ENCODE assay signal across 32 mouse cellular contexts in genomic region chr1:41960982-41961381, GRCm38 (mm10).
DNase-seq lines count a peak whose midpoint lies in the region; ATAC-seq and TF ChIP-seq lines count a peak whose summit lies in the region.
"Had no signal": no experiment of that assay in that cellular context is flagged by ENCODE, and none has a peak within 500 bp of the region (broad histone marks: within the 10 kb centered on the region; RNA-seq: fewer than 3 reads in every experiment).

No protein-coding gene starts in this region.

- TF ChIP-seq CTCF in hindbrain, postnatal 0 days (IDR thresholded peaks at IDR 0.05; ENCODE audit: low read depth), result peak; percentile 31
- peak; percentile 35 for TF ChIP-seq CTCF in Patski (IDR thresholded peaks at IDR 0.05)

- no peak overlapping the region for H3K4me2 ChIP-seq in hindbrain, postnatal 0 days (ENCODE audit: low read depth, low read length)
- H3K4me2 ChIP-seq in hindbrain, embryonic 11.5 days (replicated peaks; ENCODE audit: low read depth, low read length), result no peak overlapping the region
- H3K4me2 ChIP-seq: forebrain, embryonic 12.5 days; heart, embryonic 12.5 days; hindbrain, embryonic 15.5 days; midbrain, embryonic 12.5 days had no signal

- in situ Hi-C loops in Patski (cut with MboI; ENCODE audit: low pct_unique_long_range_greater_than_20kb), result no loop called here

- no peak overlapping the region for H3K4me3 ChIP-seq in hindbrain, postnatal 0 days (ENCODE audit: low read length)
- no peak overlapping the region for H3K4me3 ChIP-seq in hindbrain, embryonic 11.5 days (ENCODE audit: low read depth, low read length)
- H3K4me3 ChIP-seq: embryonic facial prominence, embryonic 10.5 days; embryonic facial prominence, embryonic 15.5 days; forebrain, embryonic 12.5 days; gastrocnemius, adult 2 months; heart, embryonic 12.5 days; hindbrain, embryonic 15.5 days; megakaryocyte, embryonic 14.5 days; midbrain, embryonic 12.5 days had no signal

- ATAC-seq in hindbrain, postnatal 0 days, result no peak
- no peak for ATAC-seq in hindbrain, embryonic 11.5 days (ENCODE audit: low FRiP score)
- ATAC-seq in Patski, result no peak

- H3K4me1 ChIP-seq in hindbrain, postnatal 0 days (ENCODE audit: insufficient read depth, low read length), result no peaks in the 10 kb centered on the region
- no peaks in the 10 kb centered on the region for H3K4me1 ChIP-seq in hindbrain, embryonic 11.5 days (replicated peaks; ENCODE audit: control insufficient read depth, insufficient read depth, low read length)
- H3K4me1 ChIP-seq: embryonic facial prominence, embryonic 10.5 days; embryonic facial prominence, embryonic 15.5 days; forebrain, embryonic 12.5 days; heart, embryonic 12.5 days; hindbrain, embryonic 15.5 days; megakaryocyte, embryonic 14.5 days; midbrain, embryonic 12.5 days had no signal

- no peaks in the 10 kb centered on the region for H3K27me3 ChIP-seq in hindbrain, postnatal 0 days (ENCODE audit: insufficient read depth, low read length)
- no peaks in the 10 kb centered on the region for H3K27me3 ChIP-seq in hindbrain, embryonic 11.5 days (ENCODE audit: control insufficient read depth, insufficient read depth, low read length)
- H3K27me3 ChIP-seq in Patski, result peaks cover under 1% of the 10 kb centered on the region
- H3K27me3 ChIP-seq: embryonic facial prominence, embryonic 15.5 days; forebrain, embryonic 12.5 days; heart, embryonic 12.5 days; hindbrain, embryonic 15.5 days; megakaryocyte, embryonic 14.5 days; midbrain, embryonic 12.5 days had no signal

- H3K9ac ChIP-seq in hindbrain, postnatal 0 days (replicated peaks; ENCODE audit: low read length), result no peak overlapping the region
- no peak overlapping the region for H3K9ac ChIP-seq in hindbrain, embryonic 11.5 days (ENCODE audit: low read depth, low read length)
- H3K9ac ChIP-seq: embryonic facial prominence, embryonic 15.5 days; forebrain, embryonic 12.5 days; heart, embryonic 12.5 days; hindbrain, embryonic 15.5 days; liver, embryonic 14.5 days; midbrain, embryonic 12.5 days had no signal

- 72% methylated on average over 2 of the region's 2 CpGs for WGBS in hindbrain, postnatal 0 days
- WGBS in hindbrain, embryonic 11.5 days, result 65% methylated on average over 2 of the region's 2 CpGs

- peak; percentile 4 for DNase-seq in hindbrain, postnatal 0 days (ENCODE audit: low spot score)
- no peak for DNase-seq in hindbrain, embryonic 11.5 days (ENCODE audit: low spot score)
- peak; percentile 3 to 24 for DNase-seq in left cerebral cortex, postnatal 25 days (ENCODE audit: low spot score in 2 of 2)
- no peak for DNase-seq in left cerebral cortex, postnatal 10 days (ENCODE audit: extremely low spot score in 1 of 2, low spot score in 2 of 2)
- DNase-seq in ES-CJ7 (ENCODE audit: low read depth, low spot score), result peak; percentile 20
- DNase-seq in Patski (ENCODE audit: low read depth, low spot score), result no peak
- no peak for DNase-seq in thymus, adult 18-20 months
- no peak for DNase-seq in urinary bladder, adult 18-20 months (ENCODE audit: low spot score in 2 of 2)
- DNase-seq: adrenal gland, adult 8-10 months; B cell, adult 2 months; cerebellum, adult 11 months; cerebellum, adult 9-10 months; gastrocnemius, adult 2 months; gastrocnemius, postnatal 36 days; heart, adult 18-20 months; heart, postnatal 10 days; kidney, postnatal 14 days; liver; lung, adult 2 months; lung, postnatal 4 days; retina, postnatal 1 day; spleen, adult 18-20 months; thymus, adult 2 months; thymus, postnatal 4 days had no signal

- POLR2A ChIA-PET in Patski (lab: Charles Lee), result no interaction called here

- no peaks in the 10 kb centered on the region for H3K36me3 ChIP-seq in hindbrain, postnatal 0 days (ENCODE audit: insufficient read depth, low read length)
- no peaks in the 10 kb centered on the region for H3K36me3 ChIP-seq in hindbrain, embryonic 11.5 days (ENCODE audit: control insufficient read depth, insufficient read depth, low read length)
- H3K36me3 ChIP-seq: embryonic facial prominence, embryonic 10.5 days; embryonic facial prominence, embryonic 15.5 days; forebrain, embryonic 12.5 days; heart, embryonic 12.5 days; hindbrain, embryonic 15.5 days; midbrain, embryonic 12.5 days had no signal

- intact Hi-C loops in left cerebral cortex, postnatal 25 days (cut with DNase I), result loop anchor here (2.0 kb wide), 1 partner anchor 52 kb away; no protein-coding TSS in a partner anchor
- intact Hi-C loops in left cerebral cortex, postnatal 10 days (cut with DNase I), result no loop called here

- no peak overlapping the region for H3K27ac ChIP-seq in hindbrain, postnatal 0 days
- no peak overlapping the region for H3K27ac ChIP-seq in hindbrain, embryonic 11.5 days (ENCODE audit: low read depth, low read length)
- H3K27ac ChIP-seq: embryonic facial prominence, embryonic 10.5 days; embryonic facial prominence, embryonic 15.5 days; forebrain, embryonic 12.5 days; gastrocnemius, adult 2 months; hindbrain, embryonic 15.5 days; liver, embryonic 14.5 days; midbrain, embryonic 12.5 days had no signal

- no peaks in the 10 kb centered on the region for H3K9me3 ChIP-seq in hindbrain, postnatal 0 days (ENCODE audit: low read length)
- H3K9me3 ChIP-seq in hindbrain, embryonic 11.5 days (ENCODE audit: control insufficient read depth, low read length), result no peaks in the 10 kb centered on the region
- H3K9me3 ChIP-seq: embryonic facial prominence, embryonic 10.5 days; embryonic facial prominence, embryonic 15.5 days; forebrain, embryonic 12.5 days; heart, embryonic 12.5 days; hindbrain, embryonic 15.5 days; megakaryocyte, embryonic 14.5 days; midbrain, embryonic 12.5 days had no signal

- CTCF ChIA-PET in Patski (lab: Charles Lee), result no interaction called here

Comparison
In these comparisons a context has a peak if more than half of its experiments do, and no peak if none do; other contexts are left out.
1. DNase-seq: peak in hindbrain, postnatal 0 days (single experiment), left cerebral cortex, postnatal 25 days (2 of 2) and ES-CJ7 (single experiment); none in hindbrain, embryonic 11.5 days (single experiment), left cerebral cortex, postnatal 10 days (0 of 2), Patski (single experiment), thymus, adult 18-20 months (0 of 2) and urinary bladder, adult 18-20 months (0 of 2).